Mouse (Mus musculus): ENCODE measurements around the gene Zzef1.

GRCm38 (mm10) chr11:72760781-72761180 is 35.2 kb upstream of the Zzef1 start:
- TF ChIP-seq POLR2A (IDR thresholded peaks at IDR 0.05; ENCODE audit: borderline replicate concordance, low read depth, low read length) (no peak), CTCF (IDR thresholded peaks at IDR 0.05; ENCODE audit: low read depth, low read length) (no peak)
